Mouse (Mus musculus) lung, postnatal 10 days (tissue): Measurements from ENCODE around the gene Nme1.
"Not testable (repeated sequence)": the region's sequence is repeated elsewhere in the genome, so short reads cannot be mapped to it uniquely, and the experiment has no call there.

ENCODE experiments used
- DNase-seq: peaks from one replicate; pipeline ENCODE4 v3.0.0; 2021

Nme1 gene

DNA sequence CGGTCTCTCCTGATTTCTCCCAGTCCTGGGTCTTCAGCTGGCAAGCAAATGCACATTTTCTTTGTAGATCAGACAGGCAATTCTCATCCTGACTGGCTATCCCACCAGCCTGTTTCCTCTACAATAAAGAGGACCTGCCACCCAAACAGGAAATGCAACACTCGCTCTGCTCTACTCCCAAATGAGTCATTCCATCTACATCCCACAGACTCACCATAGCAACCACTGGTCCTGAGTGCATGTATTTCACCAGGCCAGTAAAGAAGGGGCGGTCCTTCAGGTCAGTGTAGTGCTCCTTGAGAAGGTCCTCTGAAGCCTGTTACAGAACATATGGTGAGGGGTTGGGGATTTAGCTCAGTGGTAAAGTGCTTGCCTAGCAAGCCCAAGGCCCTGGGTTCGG is 5.3 kb downstream of the Nme1 start:
- peak; percentile 27 for DNase-seq

DNA sequence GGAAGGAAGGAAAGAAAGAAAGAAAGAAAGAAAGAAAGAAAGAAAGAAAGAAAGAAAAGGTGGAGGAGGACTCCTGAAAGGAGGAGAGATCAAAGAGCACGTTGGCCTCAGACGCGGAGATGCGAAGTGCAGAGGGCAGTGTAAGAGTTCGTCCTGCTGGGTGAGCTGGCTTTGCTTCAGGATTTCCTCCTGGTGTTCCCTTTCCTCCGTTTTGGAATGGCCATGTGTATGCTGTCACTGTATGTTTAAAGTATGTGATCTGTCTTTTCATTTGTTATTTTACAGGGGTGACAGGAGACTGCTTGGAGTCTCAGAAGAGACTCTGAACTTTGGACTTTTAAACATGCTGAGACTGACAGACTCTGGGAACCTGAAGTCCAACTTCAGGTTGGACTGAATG is 6.8 kb downstream of the Nme1 start:
- no peak for DNase-seq

DNA sequence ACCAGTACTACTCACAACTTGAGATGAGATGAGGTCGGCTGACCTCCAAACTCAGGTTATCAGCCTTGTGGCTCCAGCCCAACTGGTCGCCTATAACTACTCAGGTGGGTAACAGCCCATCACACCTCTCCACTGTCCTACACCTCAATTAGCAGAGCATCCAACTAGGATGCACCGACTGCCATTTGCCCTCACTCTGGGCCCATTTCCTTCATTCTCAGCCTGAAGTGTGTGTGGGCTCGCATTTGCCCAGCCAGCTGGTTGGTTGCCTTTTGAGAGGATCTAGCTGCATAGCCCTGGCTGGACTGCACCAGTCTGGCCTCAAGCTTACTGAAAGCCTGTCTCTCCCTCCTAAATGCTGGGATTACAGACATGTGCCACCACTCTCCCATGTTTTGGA is 10.6 kb downstream of the Nme1 start:
- no peak for DNase-seq

DNA sequence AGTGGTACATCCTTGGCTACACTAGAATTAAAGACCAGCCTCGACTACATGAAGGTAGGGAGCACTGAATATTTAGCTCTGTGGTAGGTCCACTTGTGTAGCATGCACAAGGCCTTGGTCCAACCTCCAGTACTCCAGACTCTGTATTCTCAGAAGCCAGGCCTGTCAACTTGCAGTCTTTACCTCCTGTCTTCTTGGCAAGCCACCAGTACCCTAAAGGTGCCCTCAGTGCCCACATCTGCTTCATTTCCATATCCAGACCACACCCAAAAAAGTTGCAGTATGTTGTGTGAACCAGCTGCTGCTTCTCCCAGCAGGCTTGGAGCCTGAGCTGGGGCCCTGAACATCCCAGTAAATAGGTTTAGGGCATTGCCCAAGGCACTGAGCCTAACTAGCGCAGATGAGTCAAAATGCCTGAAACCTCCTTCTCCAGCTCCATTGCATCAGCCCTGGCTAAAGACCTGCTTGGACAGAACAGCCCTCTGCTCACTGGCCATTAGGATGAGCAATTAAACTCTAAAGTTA is 11.2 kb downstream of the Nme1 start:
- no peak for DNase-seq

DNA sequence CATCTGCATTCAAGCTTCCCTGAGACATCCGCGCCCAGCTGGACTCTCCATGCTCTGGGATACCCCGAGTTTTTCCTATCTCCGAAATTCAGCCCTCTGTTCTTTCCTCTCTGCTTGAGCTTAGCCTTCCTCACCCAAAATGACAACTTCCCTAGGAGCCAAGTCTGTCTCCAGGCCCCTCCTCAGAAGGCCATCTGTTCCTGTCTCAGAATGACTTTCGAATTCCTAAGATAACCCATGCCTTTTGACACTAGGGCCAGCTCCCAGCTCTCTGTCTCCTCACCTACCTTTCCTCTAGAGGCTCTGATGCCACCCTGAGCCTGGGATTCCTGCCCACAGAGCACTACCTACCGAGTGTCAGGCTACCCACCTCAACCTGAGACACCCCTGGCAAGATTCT is 12.2 kb downstream of the Nme1 start, which contains the start of gene Nme2:
Gene Nme2 (minus strand): TSS at position 101 of the 400 bp plus-strand sequence.
- DNase-seq, result no peak

DNA sequence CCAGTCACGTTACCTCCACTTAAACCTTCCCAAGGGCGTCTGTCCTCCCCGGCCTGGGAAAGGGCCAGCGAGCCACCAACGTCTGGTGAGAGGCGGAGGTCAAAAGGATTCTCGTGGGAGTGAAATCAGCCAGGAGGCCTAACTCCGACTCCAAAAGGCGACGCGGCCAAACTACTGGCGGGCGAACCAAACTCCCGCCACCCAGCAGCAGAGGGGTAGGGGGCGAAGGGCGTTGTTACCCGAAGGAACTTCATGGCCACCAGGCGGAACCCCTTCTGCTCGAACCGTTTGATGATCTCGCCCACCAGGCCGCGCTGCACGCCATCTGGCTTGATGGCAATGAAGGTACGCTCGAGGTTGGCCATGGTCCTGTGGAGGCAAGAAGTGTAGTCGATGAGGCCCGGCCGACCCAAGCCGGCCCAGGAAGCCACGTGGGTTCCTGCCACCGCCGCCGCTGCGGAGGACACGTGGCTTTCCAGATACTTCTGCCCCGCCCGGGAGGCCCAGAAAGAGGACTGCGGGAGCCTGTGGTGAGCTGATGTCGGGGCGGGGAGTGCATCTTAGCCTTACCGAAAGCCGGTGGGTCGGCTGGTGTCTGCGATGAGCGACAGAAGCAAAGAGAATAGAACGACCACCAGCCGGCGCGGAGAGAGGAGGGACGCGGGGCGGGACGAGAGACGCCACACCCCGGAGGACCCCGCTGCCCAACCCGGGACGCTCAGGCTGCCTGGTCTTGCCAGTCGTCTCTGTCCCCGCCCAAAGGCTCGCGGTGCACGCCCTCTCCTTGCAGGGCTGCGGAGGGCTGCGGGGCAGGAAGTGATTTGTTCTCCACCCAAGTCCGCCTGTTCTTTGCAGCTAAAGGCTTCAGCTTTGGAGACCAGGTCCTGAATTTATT is 12.8 kb downstream of the Nme1 start:
- peak; percentile 98 for DNase-seq

DNA sequence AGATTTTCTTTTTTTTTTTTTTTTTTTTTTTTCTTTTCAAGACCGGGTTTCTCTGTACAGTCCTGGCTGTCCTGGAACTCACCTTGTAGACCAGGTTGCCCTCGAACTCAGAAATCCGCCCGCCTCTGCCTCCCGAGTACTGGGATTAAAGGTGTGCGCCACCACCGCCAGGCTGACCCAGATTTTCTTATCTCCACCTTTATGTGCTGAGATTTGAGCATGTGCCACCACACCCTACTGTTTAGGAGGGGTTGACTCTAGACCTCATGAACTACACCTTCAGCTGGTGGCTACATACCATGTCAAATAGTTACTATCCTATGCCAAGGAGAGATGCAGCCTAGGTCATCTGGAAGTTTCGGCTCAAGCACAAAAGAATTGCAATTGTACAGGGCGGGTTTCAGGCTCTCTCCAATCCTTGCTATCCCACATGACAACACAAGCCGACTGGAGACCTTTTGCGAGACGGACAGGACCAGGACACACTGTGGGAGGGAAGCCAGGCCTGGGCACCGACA is 13.5 kb downstream of the Nme1 start:
- no peak for DNase-seq

DNA sequence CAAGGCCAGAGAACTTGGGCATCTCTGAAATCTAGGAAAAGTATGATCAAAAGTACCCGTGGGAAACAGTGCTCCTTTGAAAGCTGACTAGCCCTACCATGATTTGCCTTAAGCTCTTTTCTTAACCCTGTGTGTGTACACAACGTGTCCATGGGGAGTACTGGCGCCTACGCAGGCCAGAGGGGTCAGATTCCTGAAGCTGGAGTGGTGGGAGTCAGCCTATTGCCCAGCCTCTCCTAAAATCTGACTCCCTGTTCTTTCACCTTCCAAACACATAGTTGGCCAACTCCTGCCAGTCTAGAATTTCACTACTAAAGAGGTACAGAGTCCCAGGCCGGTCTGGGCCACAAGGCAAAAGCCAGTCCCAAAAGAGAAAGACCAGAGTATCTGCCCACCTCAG is 15.9 kb downstream of the Nme1 start:
- no peak for DNase-seq

DNA sequence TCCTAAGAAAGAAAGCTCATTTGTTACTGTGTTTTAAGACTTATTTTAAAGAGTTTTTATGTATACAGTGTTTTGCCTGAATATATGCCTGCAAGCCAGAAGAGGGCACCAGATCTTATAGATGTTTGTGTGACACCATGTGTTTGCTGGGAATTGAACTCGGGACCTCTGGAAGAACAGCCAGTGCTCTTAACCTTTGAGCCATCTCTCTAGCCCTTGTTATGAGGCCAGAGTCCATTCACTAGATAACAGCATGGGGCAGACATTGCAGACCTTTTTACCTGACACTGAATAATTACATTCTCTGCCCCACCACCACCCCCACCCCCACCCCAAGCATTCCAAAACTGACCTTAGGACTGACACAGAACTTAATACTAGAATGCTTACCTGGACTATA is 18.3 kb downstream of the Nme1 start:
- no peak for DNase-seq

DNA sequence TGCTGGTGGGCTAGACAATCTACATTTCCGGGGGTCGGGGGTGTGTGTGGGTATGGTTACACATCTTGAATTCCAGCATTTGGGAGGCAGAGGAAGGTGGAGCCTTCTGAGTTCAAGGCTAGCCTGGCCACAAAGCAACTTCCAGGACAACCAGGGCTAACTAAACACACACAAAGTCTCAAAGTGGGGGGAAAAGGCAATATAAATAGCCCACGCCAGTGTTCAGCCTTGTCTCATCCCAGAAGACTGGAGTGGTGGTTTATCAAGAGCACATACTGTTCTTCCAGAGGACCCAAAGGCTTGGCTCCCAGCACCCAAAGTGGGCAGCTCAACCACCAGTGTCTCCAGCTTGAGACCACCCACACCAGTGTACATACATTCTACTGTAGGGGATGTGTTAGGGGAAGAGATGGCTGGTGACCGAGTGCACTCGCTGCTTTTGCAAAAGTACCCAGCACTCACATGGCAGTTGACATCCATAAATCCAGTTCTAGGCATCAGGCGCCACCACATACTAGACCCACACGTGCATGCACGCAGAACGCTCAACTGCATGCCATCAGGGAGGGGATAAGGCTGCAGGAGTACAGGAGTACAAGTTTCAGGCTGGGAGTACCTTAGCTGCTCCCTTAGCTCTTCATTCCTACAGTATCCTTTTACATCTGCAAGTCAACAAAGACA is 19.3 kb downstream of the Nme1 start:
- no peak for DNase-seq

DNA sequence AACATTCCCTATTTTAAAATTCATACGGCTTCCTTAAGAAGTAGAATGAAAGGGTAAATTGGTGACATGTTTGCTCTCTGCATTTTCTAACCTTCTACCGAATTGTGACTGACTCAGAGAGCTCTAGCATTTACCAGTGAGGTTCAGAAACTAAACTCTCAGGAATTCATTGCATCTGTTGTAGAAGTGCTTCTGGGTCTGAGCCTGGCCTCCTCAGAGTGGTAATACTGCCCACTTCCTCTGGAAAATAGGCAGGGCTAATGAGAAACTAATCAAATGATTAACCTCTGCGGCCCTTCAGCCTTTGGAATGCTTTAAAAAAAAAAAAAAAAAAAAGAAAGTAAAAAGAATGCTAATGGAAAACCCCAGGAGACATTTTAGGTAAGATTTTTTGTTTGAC is 23.3 kb downstream of the Nme1 start:
- no peak for DNase-seq

DNA sequence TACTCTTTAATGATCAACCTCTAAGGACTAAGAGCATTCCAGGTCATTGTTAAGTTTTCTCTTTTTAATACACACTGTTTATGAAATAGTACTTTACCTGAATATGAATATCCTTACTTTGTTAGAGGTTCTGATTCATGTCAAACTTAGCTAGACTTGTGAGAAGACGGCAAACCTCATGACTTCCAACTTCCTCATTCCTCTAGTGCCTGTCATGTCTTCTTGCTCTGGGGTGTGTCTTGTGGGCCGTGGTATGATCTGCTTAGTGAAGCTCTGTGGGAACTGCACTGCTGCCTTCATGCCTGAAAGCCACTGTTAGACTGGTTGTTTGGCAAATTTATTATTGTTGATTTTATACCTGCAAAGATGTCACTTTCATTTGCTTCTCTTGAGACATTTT is 27.4 kb downstream of the Nme1 start:
- DNase-seq, result no peak

DNA sequence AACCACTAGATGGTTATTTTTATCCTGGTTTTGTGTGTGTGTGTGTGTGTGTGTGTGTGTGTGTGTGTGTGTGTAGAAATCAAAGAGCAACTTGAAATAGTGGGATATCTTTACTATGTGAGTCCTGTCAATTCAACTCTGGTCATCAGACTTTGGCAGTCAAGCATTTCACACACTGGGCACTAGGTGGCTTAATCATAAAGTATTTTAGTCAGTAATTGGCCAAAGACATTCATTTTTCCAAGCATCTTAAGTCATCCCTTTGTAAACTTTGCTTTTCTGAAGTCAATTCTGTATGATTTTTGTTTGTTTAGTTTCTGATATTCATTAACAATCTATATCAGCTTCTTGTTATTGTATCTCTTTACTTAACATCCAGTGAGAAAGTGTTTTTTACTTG is 39.2 kb downstream of the Nme1 start:
- no peak for DNase-seq

DNA sequence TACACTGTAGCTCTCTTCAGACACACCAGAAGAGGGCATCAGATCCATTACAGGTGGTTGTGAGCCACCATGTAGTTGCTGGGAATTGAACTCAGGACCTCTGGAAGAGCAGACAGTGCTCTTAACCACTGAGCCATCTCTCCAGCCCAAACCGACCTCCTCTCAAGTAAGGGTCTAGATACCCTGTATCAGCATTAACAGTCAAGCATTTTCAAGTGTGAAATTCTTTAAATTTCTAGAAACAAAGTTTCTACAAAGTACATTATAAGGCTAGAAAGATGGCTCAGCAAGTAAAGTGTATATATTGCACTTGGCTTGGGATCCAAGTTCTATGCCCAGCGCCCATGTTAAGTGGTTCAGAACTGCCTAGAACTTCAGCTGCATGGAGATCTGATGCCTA is 53.3 kb downstream of the Nme1 start:
- DNase-seq, result not testable (repeated sequence)

DNA sequence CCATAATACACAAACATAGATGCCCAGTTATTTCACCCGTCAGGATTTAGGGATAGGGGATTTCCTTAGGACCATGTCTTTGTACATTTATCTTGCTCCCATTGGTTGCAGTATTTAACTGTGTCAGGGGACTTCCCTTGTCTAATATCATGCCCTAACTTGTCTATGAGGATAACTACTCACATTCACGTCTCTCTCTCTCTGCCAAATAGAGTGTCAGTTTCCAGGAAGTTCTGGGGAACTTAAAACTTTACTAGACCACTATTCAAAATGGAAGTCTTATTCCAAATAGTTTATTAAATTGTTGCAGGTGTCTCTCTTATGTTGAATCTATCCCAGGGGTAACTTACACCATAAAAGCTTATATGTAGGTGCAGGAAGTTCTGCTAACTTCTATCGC is 56.7 kb downstream of the Nme1 start:
- DNase-seq, result no peak

DNA sequence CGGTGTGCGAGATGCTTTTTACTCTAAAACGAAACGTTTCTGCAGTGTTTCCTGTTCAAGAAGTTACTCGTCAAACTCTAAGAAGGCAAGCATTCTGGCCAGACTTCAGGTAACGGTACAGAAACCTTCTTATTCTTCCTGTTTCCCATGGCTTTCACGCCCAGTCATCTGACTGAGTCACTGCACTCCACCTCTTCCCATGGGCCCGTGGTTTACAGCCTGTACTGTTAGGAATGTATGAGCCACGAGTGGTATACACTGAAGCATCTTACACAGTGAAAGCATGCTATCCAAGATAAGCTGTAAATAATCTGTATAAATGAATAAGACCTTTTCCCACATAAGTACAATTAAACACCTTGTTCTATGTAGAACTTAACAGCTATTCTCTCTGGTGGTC is 59.5 kb downstream of the Nme1 start:
- no peak for DNase-seq

DNA sequence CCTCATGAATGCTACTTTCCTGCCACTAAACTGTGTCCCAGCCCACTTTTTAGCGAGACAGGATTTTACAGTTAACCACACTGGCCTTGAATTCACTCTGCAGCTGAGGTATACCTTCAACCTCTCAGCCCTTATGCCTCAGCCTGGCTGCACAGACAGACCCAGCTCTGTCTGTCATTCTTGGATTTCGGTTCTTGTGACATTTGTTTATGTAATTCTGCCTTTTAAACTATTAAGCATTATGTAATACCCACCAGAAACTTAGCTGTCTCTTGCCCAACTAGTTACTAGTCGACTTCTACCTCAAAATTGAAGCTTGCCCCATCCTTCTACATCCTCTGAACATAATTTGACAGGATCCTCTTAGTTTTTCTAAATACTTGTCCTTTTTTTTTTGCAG is 60.5 kb downstream of the Nme1 start:
- DNase-seq, result no peak
